Mouse (Mus musculus) myocyte (in vitro differentiated cells): ENCODE results near the gene Upk2. TPM values are rescaled to one million over a fixed set of nuclear protein-coding genes. Genes with fewer than 3 reads are reported as not detected.

Source experiments
- H3K27me3 ChIP-seq: one replicate; pipeline ENCODE4 v1.6.1; 2011; ENCODE audit not compliant: control insufficient read depth, insufficient read depth, insufficient read length
- H3K36me3 ChIP-seq: one replicate; pipeline ENCODE4 v1.6.1; 2011; ENCODE audit not compliant: control insufficient read depth, insufficient read depth
- H3K4me2 ChIP-seq: one replicate; pipeline ENCODE4 v1.6.1; 2011; ENCODE audit warnings: low read depth, control low read depth
- H3K4me3 ChIP-seq: one replicate; pipeline ENCODE4 v1.5.1; 2011; ENCODE audit warnings: mild to moderate bottlenecking, control low read depth, moderate library complexity
- H3K79me2 ChIP-seq: one replicate; pipeline ENCODE4 v1.6.1; 2011; ENCODE audit not compliant: control insufficient read depth, insufficient read depth
- H3ac ChIP-seq: one replicate; pipeline ENCODE4 v1.6.1; 2011; ENCODE audit not compliant: control insufficient read depth, insufficient read length
- CEBPB ChIP-seq: IDR thresholded peaks from 2 replicates; pipeline ENCODE4 v1.6.1; 2011; ENCODE audit warnings: mild to moderate bottlenecking, moderate library complexity; ENCODE audit not compliant: poor library complexity, insufficient read depth, severe bottlenecking
- E2F4 ChIP-seq: IDR thresholded peaks from one replicate; pipeline ENCODE4 v1.6.1; 2011; ENCODE audit warnings: mild to moderate bottlenecking, control low read depth, moderate library complexity; ENCODE audit not compliant: insufficient read depth
- MAX ChIP-seq: IDR thresholded peaks from one replicate; pipeline ENCODE4 v1.6.1; 2011; ENCODE audit warnings: low read depth, mild to moderate bottlenecking, control low read depth
- MYOD1 ChIP-seq, 3 experiments: IDR thresholded peaks; one replicate each; pipeline ENCODE4 v1.6.1; 2011; ENCODE audit warnings: control low read depth in 2 of 3, low read depth in 2 of 3, mild to moderate bottlenecking in 2 of 3, moderate library complexity in 1 of 3; ENCODE audit not compliant: insufficient read length in 2 of 3, control insufficient read depth in 1 of 3
- MYOG ChIP-seq, 3 experiments: IDR thresholded peaks; one replicate each; pipeline ENCODE4 v1.6.1; 2011; ENCODE audit warnings: control low read depth in 2 of 3, low read depth in 2 of 3, mild to moderate bottlenecking in 2 of 3; ENCODE audit not compliant: insufficient read length in 2 of 3, control insufficient read depth in 1 of 3, insufficient read depth in 1 of 3
- POLR2A ChIP-seq: IDR thresholded peaks from one replicate; pipeline ENCODE4 v1.6.1; 2011; ENCODE audit warnings: low read depth, mild to moderate bottlenecking, control low read depth, moderate library complexity; ENCODE audit not compliant: insufficient read length
- POLR2AphosphoS2 ChIP-seq: IDR thresholded peaks from one replicate; pipeline ENCODE4 v1.6.1; 2011; ENCODE audit warnings: low read depth, control low read depth; ENCODE audit not compliant: insufficient read length
- REST ChIP-seq: IDR thresholded peaks from one replicate; pipeline ENCODE4 v1.6.1; 2011; ENCODE audit warnings: mild to moderate bottlenecking, control low read depth, moderate library complexity; ENCODE audit not compliant: insufficient read depth, insufficient read length
- SRF ChIP-seq: IDR thresholded peaks from one replicate; pipeline ENCODE4 v1.6.1; 2011; ENCODE audit warnings: low read depth; ENCODE audit not compliant: control insufficient read depth, insufficient read length
- TCF12 ChIP-seq: IDR thresholded peaks from one replicate; pipeline ENCODE4 v1.6.1; 2011; ENCODE audit warnings: mild to moderate bottlenecking, control low read depth; ENCODE audit not compliant: poor library complexity, insufficient read depth, severe bottlenecking
- TCF3 ChIP-seq: IDR thresholded peaks from one replicate; pipeline ENCODE4 v1.6.1; 2011; ENCODE audit warnings: low read depth, control low read depth; ENCODE audit not compliant: insufficient read length
- USF1 ChIP-seq: IDR thresholded peaks from one replicate; pipeline ENCODE4 v1.6.1; 2011; ENCODE audit warnings: low read depth, mild to moderate bottlenecking, control low read depth, moderate library complexity
- polyA plus RNA-seq: library from polyadenylated mRNA; unstranded; fragments of >200 nt; fragmentation: generic; extraction: Trizol; gene quantifications from one replicate; pipeline ENCODE4 v1.2.1, GENCODE M21; 2012; ENCODE audit warnings: missing spikeins

Upk2 gene
- polyA plus RNA-seq, 1 experiment, result not detected

DNA sequence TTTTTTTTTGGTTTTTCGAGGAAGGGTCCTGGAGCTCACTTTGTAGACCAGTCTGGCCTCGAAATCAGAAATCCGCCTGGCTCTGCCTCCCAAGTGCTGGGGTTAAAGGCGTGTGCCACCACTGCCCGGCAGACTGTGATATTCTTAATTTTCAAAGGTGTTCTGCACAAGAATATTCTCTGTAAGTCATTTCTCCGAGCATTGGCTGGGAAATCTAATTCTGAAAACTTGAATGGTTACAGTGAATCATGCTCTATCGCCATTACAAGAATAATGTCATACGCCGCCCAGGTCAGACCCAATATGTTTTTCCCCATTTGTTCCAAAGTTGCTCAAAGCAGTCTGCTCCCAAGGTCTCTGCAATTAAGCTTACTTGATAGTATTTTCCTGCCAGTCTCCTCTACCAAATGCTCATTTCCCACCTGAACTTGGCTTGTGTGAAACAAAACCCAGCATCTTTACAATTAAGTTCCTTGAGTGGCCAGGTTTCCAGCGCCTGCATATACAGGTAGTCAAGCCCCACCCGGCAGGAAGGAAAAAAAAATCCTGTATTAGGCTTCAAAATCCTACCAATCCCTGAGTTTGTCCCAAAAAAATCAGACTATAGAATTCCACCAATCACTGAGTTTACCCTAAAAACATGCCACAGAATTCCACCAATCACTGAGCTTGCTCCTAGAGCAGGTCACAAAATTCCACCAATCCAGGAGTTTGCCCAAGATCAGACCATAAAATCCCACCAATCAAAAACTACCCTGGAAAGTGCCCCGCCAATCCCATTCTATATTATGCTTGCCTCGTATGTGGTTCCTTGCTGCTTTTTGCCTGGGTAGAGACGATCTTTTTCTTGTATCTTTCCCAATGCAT lies 36.0 kb downstream of the Upk2 start, which contains the start of gene Ccdc84:
Gene Ccdc84 (minus strand): TSS at position 51 of the 867 bp plus-strand sequence.
- Histone ChIP-seq H3K27me3 (no peaks in the 10 kb centered on the region), H3K36me3 (peaks cover 7% of the 10 kb centered on the region), H3K79me2 (peaks cover 7% of the 10 kb centered on the region), H3K4me2 (peak within 1 kb of the TSS; percentile 89), H3K4me3 (peak within 1 kb of the TSS; percentile 83), H3ac (peak within 1 kb of the TSS; percentile 21)
- TF ChIP-seq POLR2AphosphoS2 (no peak), USF1 (no peak), TCF12 (no peak), REST (no peak), MYOD1 (IDR thresholded peaks at IDR 0.05; ENCODE audit: control insufficient read depth in 1 of 3, insufficient read length in 2 of 3, low read depth in 2 of 3) (no peak), MAX (no peak), POLR2A (no peak), CEBPB (no peak), E2F4 (no peak), TCF3 (no peak), MYOG (IDR thresholded peaks at IDR 0.05; ENCODE audit: control insufficient read depth in 1 of 3, insufficient read depth in 1 of 3, insufficient read length in 2 of 3, low read depth in 2 of 3) (no peak), SRF (no peak)

DNA sequence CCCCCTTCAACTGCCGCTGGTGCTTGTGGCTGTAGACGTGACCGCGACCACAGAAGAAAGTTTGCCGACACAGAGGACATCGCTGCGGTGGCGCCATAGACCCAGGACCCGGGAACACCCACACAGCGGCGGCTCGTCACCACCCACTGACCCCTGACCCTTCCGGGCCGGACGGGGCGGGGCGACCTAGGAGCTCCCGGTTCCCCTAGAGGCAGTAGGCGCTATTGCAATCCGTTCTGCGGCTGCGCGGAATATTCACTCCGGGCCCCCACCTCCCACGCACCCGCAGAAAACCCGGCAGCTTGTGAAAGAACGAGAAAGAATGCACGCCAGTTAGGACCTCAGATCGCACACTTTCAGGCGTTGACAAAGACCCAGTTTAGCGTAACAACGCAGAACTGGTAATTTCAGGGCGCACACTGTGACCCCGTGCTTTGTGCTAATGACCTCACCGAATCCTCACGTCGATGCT lies 36.8 kb downstream of the Upk2 start:
- TF ChIP-seq E2F4, result no peak
- TF ChIP-seq POLR2A, result peak; percentile 64
- peak; percentile 58 for TF ChIP-seq POLR2AphosphoS2
- Histone ChIP-seq H3K79me2 (peaks cover 7% of the 10 kb centered on the region), H3ac (peak overlapping the region; percentile 21), H3K4me2 (peak overlapping the region; percentile 89), H3K27me3 (no peaks in the 10 kb centered on the region), H3K36me3 (peaks cover 9% of the 10 kb centered on the region), H3K4me3 (peak overlapping the region; percentile 83)

DNA sequence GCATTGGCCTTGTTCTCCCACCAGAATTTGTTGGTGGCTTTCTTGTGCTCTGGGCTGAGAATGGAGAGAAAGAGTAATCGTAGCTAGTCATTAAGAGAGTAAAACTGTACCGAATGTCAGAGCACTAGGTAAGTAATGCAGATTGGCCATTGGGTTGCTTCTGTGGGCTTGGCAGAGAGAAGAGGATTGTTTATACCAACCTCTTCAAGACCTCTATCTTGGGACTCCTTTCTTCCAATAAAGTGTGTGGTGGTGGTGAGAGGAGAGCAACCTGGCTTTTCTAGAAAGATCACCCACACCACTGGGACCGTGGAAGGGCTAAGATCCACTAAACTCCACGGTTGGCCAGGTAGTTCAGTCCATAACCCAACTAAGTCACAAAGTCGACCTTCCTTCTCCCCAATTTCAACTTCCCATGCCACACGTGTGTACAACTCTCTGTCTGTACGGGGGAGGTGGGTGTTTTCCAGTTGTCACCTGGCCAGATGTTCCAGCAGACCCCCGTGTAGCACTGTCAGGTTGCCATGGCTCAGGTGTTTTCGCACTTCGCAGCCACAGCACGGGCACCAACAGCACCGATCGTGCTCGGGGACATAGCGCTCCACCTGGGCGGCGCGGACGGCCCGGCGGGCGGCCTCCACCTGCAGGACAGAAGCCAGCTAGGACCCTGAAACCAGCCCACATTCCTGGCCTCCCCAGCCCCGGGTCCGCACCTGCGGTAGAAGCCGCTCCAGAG lies 37.5 kb downstream of the Upk2 start:
- Histone ChIP-seq H3K4me2 (peak overlapping the region; percentile 89), H3K4me3 (peak overlapping the region; percentile 83), H3K36me3 (peaks cover 14% of the 10 kb centered on the region), H3K79me2 (peaks cover 7% of the 10 kb centered on the region), H3K27me3 (no peaks in the 10 kb centered on the region), H3ac (peak overlapping the region; percentile 21)
- TF ChIP-seq MYOG (IDR thresholded peaks at IDR 0.05; ENCODE audit: control insufficient read depth in 1 of 3, insufficient read depth in 1 of 3, insufficient read length in 2 of 3, low read depth in 2 of 3) (no peak), MYOD1 (IDR thresholded peaks at IDR 0.05; ENCODE audit: control insufficient read depth in 1 of 3, insufficient read length in 2 of 3, low read depth in 2 of 3) (no peak), MAX (no peak), POLR2A (no peak), E2F4 (no peak), SRF (no peak), TCF3 (no peak)

DNA sequence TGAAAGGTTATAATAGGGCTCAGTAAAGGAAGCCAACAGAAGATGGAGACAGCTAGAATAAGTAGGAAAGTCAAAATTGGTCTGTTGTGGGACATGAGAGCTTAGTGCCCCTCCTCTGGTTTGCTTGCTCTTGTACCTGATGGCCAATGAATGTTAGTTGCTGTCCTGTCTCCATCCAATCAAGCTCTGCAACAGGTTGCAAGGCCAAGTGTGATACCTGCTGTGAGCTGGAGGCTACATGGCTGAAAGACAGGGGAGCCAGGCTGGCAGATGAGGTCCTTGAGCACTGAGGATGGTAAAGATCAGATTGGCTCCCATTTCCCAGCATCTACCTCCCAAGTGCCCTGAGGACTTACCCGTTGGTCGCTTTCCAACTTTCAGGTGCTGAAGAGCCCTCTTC lies 42.0 kb downstream of the Upk2 start:
- Histone ChIP-seq H3ac (no peak overlapping the region), H3K4me3 (no peak overlapping the region), H3K4me2 (no peak overlapping the region), H3K79me2 (peaks cover 31% of the 10 kb centered on the region), H3K27me3 (no peaks in the 10 kb centered on the region), H3K36me3 (peaks cover 46% of the 10 kb centered on the region)
- TF ChIP-seq POLR2AphosphoS2 (peak; percentile 74), CEBPB (no peak), POLR2A (peak; percentile 30), TCF12 (no peak), MYOG (IDR thresholded peaks at IDR 0.05; ENCODE audit: control insufficient read depth in 1 of 3, insufficient read depth in 1 of 3, insufficient read length in 2 of 3, low read depth in 2 of 3) (no peak)

- peaks cover 32% of the 10 kb centered on the region for H3K79me2 ChIP-seq
- no peak overlapping the region for H3K4me3 ChIP-seq
- TF ChIP-seq REST, result no peak
- no peak for TF ChIP-seq MAX
- TF ChIP-seq CEBPB, result no peak
- TF ChIP-seq USF1, result no peak
- no peak for TF ChIP-seq POLR2A
- TF ChIP-seq TCF3, result no peak
- TF ChIP-seq TCF12, result no peak
- no peak for TF ChIP-seq E2F4
- TF ChIP-seq MYOG (IDR thresholded peaks at IDR 0.05; ENCODE audit: control insufficient read depth in 1 of 3, insufficient read depth in 1 of 3, insufficient read length in 2 of 3, low read depth in 2 of 3), result no peak
- no peak for TF ChIP-seq POLR2AphosphoS2
- no peak for TF ChIP-seq MYOD1 (IDR thresholded peaks at IDR 0.05; ENCODE audit: control insufficient read depth in 1 of 3, insufficient read length in 2 of 3, low read depth in 2 of 3)
- TF ChIP-seq SRF, result no peak
- no peak overlapping the region for H3ac ChIP-seq
- H3K27me3 ChIP-seq, result no peaks in the 10 kb centered on the region
- H3K4me2 ChIP-seq, result no peak overlapping the region
- H3K36me3 ChIP-seq, result peaks cover 46% of the 10 kb centered on the region
These were observed 42.5 kb downstream of the Upk2 start for GRCm38 (mm10) chr9:44412306-44412705.
